Mouse (Mus musculus) CH12.LX (cell line): ENCODE results near the gene Zfp286.

ENCODE experiments used
- CHD2 ChIP-seq: IDR thresholded peaks from 2 replicates; pipeline ENCODE4 v1.6.1; 2011; ENCODE audit warnings: low read length, improper control_type of control experiment
- CTCF ChIP-seq, 2 experiments: IDR thresholded peaks in 1 of 2; conservative IDR thresholded peaks in 1 of 2; 2 replicates each; pipeline ENCODE4 v1.5.1; 2011 to 2012; ENCODE audit warnings: low read depth in 2 of 2, low read length in 2 of 2, improper control_type of control experiment in 1 of 2, inconsistent platforms in 1 of 2, mild to moderate bottlenecking in 1 of 2, moderate library complexity in 1 of 2
- E2F4 ChIP-seq: IDR thresholded peaks from 2 replicates; pipeline ENCODE4 v1.6.1; 2011; ENCODE audit warnings: low read depth, low read length, improper control_type of control experiment; ENCODE audit not compliant: insufficient replicate concordance
- KAT2A ChIP-seq: IDR thresholded peaks from 2 replicates; pipeline ENCODE4 v1.6.1; 2012; ENCODE audit warnings: low read length, improper control_type of control experiment, inconsistent platforms; ENCODE audit not compliant: insufficient replicate concordance
- MAX ChIP-seq: IDR thresholded peaks from 2 replicates; pipeline ENCODE4 v1.6.1; 2011; ENCODE audit warnings: low read length, improper control_type of control experiment
- MAZ ChIP-seq: IDR thresholded peaks from 2 replicates; pipeline ENCODE4 v1.6.1; 2012; ENCODE audit warnings: low read depth, mild to moderate bottlenecking, inconsistent platforms, low read length, improper control_type of control experiment, moderate library complexity
- MEF2A ChIP-seq: IDR thresholded peaks from 2 replicates; pipeline ENCODE4 v1.6.1; 2014; ENCODE audit warnings: low read depth, mild to moderate bottlenecking, inconsistent platforms, low read length, improper control_type of control experiment, borderline replicate concordance
- POLR2A ChIP-seq: IDR thresholded peaks from 2 replicates; pipeline ENCODE4 v1.6.1; 2011; ENCODE audit warnings: low read depth, mild to moderate bottlenecking, improper control_type of control experiment, low read length
- TCF12 ChIP-seq: IDR thresholded peaks from 2 replicates; pipeline ENCODE4 v1.6.1; 2014; ENCODE audit warnings: low read depth, mild to moderate bottlenecking, inconsistent platforms, low read length, improper control_type of control experiment
- USF1 ChIP-seq: IDR thresholded peaks from 2 replicates; pipeline ENCODE4 v1.6.1; 2014; ENCODE audit warnings: low read depth, mild to moderate bottlenecking, inconsistent platforms, low read length, improper control_type of control experiment

GRCm38 (mm10) chr11:62814625-62815024 is 25.4 kb upstream of the Zfp286 start:
- no peak for TF ChIP-seq POLR2A
- no peak for TF ChIP-seq MAZ
- no peak for TF ChIP-seq CTCF (conservative IDR thresholded peaks at IDR 0.05 in 1 of 2, IDR thresholded peaks at IDR 0.05 in 1 of 2; ENCODE audit: low read depth in 2 of 2, low read length in 2 of 2)
- no peak for TF ChIP-seq USF1
- TF ChIP-seq KAT2A, result no peak
- no peak for TF ChIP-seq E2F4
- no peak for TF ChIP-seq MAX
- TF ChIP-seq CHD2, result no peak
- no peak for TF ChIP-seq MEF2A
- TF ChIP-seq TCF12, result no peak
